Mouse (Mus musculus) kidney, postnatal 14 days (tissue): Measurements from ENCODE around the gene Rbks.
"Not testable (repeated sequence)": the region's sequence is repeated elsewhere in the genome, so short reads cannot be mapped to it uniquely, and the experiment has no call there.

Experiments
- DNase-seq: peaks from one replicate; pipeline ENCODE4 v3.0.0; 2022; ENCODE audit warnings: mixed read lengths

Rbks gene

GRCm38 (mm10) chr5:31614339-31615025 is 82.9 kb downstream of the Rbks start:
- no peak for DNase-seq

GRCm38 (mm10) chr5:31613852-31614286 is 83.6 kb downstream of the Rbks start:
- peak; percentile 91 for DNase-seq

GRCm38 (mm10) chr5:31611186-31611585 is 86.2 kb downstream of the Rbks start:
- DNase-seq = no peak

DNA sequence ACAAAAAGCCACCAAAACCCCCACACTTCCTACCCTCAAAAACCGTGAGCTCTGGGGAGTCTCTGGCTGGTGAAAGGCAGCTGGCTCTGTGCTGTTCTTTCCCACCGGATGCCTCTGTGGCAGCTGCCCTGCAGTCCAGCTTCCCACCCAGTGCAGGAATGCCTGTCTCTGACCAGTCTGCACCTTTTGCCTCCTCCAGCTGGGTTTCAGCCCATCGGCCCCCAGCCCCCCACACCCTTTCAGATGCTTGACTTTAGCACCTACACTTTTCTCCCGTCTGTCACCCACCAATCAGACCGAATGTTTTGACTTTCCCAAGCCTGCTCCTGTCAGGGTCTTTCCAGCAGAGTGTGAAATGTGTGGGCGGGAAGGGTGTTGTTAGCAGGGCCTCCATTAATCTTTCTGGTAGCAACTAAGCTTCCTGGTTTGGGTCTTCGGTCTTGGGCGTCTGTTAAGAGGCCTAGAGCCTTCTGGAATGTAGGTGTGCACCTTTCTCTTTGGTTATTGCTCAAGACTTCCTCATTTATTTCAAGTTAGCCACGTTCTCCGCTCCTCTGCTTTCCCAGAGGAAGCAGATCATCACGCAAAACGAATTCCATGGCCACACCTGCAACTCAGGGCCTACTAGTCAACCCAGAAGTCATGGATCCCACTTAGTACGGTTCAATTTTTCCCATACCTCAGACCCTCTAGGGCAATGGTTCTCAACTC is 86.9 kb downstream of the Rbks start:
- DNase-seq = no peak

DNA sequence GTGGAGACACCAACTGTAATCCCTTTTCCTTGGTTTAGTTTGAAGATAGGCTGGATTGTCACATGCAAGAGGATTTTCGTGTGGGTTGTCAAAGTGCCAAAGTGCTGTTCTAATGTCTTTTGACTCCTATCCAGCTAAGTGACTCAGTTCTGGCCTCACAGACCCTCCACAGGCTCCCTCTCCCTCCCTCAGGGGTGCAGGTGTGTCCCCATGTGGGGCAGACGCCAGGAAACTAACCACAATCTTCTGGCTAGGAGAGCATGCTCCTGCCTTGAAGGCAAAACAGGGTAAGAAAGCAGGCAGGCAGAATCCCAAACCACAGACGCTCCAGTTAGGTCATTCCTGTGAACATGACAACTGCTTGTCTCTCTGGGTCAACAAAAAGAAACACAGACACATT is 91.3 kb downstream of the Rbks start:
- no peak for DNase-seq

- DNase-seq = no peak
Observed at GRCm38 (mm10) chr5:31603766-31604165, 93.7 kb downstream of the Rbks start.

DNA sequence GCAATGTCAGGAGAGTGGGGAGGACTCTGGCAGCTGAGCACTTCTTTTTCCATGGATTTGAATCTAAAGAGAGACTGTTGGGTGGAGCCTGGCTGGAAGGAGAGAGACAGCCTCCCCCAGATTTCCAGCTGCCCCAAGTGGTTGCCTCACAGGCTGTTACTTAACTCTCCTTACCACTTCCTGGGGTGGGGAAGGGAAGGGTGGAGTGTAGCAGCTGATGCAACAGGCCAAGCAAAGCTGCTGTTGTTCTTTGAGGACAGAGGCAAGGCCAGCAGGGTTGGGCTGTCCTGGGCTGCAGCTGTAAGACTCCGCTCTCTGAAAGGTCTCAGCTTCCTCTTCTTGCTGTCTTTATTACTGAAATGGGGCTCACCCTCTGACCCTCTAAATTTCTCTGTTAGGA is 95.0 kb downstream of the Rbks start:
- DNase-seq = peak; percentile 44

GRCm38 (mm10) chr5:31601162-31601722 is 96.2 kb downstream of the Rbks start:
- DNase-seq = no peak

GRCm38 (mm10) chr5:31599161-31599560 is 98.3 kb downstream of the Rbks start:
- DNase-seq = no peak

DNA sequence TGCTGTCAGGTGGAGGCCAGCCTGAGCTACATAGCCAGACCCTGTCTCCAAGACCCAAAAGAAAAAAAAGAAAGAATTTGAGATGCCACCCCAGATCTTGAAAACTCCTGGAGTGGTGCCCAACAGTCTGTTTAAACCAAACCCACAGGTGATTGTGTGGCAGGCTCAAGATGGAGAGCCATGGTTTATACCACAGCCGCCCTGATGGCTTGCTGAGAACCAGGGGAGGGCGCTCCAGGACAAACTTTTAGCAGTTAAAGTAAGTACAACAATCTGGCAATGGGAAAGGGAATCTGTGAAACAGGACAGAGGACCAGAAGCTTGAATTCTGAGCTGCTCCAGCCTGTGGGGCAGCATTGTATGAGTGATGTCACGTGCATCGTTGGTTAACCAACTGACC is 98.8 kb downstream of the Rbks start:
- peak; percentile 43 for DNase-seq

DNA sequence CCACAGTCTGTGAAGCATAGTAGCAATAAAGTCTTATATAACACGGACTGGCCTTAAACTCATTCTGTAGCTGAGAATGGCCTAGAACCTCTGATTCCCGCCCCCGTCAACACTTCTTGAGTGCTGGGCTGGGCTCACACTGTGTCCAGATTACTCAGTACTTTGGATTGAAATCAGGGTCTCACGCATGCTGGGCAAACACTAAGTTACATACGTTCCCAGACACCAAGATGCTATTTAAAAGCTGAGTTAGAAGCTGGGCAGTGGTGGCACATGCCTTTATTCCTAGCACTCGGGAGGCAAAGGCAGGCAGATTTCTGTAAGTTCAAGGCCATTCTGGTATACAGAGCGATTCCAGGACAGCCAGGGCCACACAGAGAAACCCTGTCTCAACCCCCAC is 99.3 kb downstream of the Rbks start:
- no peak for DNase-seq

DNA sequence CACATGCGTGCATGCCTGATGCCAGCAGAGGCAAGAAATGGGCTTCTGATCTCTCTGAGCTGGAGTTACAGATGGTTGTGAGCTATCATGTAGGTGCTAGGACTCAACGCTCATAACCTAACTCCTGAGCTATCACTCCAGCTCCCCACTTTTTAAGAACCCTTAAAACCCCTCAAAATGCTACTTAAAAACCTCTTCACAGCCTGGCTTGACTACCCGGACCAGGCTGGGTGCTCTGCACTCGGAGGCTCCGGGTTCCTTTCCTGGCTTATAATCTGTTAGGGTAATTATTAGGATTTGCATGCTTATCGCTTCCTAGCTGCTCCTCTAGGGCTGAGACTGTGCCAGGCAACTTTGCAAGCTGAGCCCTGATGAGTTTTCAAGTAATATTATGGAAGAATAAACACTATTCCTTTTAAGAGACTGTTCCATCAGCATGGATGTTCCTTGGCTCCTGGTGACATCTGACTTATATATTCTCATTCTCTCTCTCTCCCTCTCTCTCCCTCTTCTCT is 99.9 kb downstream of the Rbks start:
- no peak for DNase-seq

DNA sequence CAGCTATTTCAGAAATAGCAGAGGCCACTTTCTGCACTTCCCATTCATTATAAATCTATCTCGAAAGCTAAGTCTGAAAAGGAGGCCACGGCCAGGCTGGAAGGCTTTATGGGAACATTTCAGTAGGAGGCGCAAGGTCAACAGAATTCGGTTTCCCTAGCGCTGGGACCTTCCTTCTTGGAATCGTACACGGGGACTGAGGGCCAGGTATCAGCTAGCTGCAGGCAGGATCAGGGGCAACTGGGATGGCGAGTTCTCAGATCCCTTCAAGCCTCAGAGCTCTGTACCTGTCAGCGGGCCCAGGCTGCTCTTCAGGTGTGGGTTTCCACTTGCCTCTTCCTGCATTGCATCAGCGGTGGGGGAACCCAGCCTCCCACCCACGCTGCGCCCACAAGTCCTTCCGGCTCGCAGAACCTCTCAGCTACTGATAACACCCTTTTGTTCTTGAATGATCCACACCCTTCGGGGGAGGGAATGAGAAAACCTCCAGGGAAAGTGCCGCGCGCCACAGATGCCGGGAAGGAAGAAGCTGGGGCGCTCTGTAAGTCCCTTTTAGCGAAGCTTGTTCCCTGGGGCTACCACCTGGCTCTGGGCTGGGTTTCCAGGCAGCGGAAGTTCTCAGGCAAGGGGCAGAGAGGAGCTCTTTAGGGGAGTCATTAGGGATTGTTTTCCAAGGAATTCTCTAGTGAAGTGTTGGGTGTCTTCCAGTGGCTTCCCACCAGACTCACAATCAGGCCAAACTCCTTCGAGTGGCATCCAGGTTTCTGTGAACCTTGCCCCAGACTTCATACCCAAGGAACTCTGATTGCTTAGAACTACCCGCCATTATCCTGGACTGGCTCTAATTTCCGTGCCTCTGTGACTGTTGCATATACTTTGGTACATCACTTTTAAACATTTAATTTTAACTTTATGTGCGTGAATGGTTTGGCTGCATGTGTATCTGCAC is 100.7 kb downstream of the Rbks start, which contains the start of gene Mrpl33:
TSS of gene Mrpl33 (plus strand) at position 455 of the 949 bp plus-strand sequence.
- peak; percentile 49 for DNase-seq

DNA sequence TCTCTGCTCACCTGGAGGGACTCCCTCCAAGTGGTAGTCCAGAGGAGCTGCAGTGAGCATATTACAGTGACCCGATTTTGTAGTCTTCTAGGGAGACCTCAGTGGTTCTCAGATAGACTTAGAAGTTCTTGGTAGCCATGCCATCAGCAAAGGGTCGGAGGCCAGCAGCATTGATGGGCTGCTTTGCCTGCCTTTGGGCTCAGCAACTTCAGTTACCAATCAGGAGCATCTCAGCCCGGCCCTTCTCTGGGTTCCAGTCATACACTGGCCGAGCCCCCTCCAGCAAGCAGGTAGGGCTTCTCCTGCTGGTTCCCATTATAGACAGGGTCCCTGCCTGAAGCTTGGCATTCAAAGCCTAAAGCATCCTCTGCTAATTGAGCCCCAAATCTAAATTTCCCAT is 101.6 kb downstream of the Rbks start:
- no peak for DNase-seq

DNA sequence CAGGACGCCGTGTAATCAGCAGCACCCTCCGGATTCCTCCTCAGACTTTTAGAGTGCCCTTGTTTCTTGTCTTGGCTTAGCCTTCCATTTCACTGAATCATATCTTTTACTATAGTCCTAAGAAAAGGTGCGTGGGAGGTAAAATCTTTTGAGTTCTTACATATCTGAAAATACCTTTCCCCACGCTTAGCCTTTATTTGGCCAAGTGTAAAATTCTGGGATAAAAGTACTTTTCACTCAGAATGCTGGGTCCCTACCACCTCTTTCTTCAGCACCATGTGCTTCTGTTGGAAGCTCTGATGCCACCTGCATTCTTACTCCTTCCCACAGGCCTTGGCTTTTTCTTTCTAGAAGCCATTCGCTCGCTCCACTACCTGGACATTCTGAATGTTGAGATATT is 106.3 kb downstream of the Rbks start:
- no peak for DNase-seq

DNA sequence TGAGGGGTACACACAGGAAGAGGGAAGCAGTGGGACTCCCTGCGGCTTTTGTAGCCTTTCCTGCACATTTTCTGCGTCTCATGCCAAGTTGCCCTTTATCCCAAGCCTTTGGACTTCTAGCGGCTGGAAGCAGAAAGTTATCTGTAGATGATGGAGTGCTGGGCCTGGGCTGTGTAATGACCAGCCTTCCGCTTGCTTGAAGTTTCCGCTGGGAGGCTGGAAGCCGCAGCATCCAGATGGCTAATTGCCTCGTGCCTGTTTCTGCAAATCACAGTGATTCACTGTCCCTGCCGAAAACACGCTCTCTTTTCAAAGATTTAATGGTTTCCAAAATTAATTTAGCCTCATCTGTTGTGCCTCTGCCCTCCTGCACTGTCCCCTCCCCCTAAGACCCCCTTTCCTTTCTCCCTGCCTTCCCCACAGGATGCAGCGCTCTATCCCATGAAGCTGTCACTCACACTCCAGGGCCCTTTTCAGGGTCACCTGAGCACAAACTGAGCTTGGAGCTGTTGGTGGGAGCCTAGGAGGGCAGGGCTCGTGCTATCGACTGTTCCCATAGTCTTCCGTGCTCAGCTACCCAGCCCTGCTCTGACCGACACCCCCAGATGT is 107.6 kb downstream of the Rbks start:
- DNase-seq = no peak

GRCm38 (mm10) chr5:31588672-31589071 is 108.8 kb downstream of the Rbks start:
- not testable (repeated sequence) for DNase-seq

- DNase-seq = no peak
Observed at GRCm38 (mm10) chr5:31588016-31588415, 109.4 kb downstream of the Rbks start.

DNA sequence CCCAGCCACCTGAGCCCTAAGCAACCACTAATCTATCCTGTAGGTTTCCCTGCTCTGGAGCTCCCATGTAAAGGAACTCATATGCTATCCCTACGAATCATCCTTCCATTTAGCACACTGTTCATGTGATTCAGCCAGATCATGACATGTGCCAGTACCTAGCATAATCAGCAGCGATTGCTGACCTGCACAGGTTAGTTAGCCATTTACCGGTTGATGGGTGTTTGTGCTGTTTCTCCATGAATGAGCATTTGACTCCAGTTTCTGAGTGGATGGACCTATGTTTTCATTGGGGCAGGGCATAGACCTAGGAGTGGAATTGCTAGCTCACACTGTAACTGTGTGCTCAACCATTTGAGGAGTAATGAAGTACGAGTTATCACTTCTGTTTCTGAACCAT is 111.9 kb downstream of the Rbks start:
- DNase-seq = no peak

- peak; percentile 87 for DNase-seq
Observed at GRCm38 (mm10) chr5:31583261-31583660, 114.2 kb downstream of the Rbks start.

GRCm38 (mm10) chr5:31581932-31582331 is 115.5 kb downstream of the Rbks start:
- no peak for DNase-seq

- no peak for DNase-seq
Observed at GRCm38 (mm10) chr5:31581263-31581662, 116.2 kb downstream of the Rbks start.
